12 mouse cellular contexts compared by ENCODE assay signal in genomic region chr10:70861131-70862021, GRCm38 (mm10).
DNase-seq lines count a peak whose midpoint lies in the region; ATAC-seq lines count a peak whose summit lies in the region.
"Had no signal": no experiment of that assay in that cellular context is flagged by ENCODE, and none has a peak within 500 bp of the region (broad histone marks: within the 10 kb centered on the region; RNA-seq: fewer than 3 reads in every experiment).

No protein-coding gene starts in this region.

- no peak overlapping the region for H3K9ac ChIP-seq in embryonic facial prominence, embryonic 14.5 days (ENCODE audit: low read depth, low read length)
- no peak overlapping the region for H3K9ac ChIP-seq in midbrain, embryonic 16.5 days (ENCODE audit: low read depth, low read length)
- H3K9ac ChIP-seq: heart, embryonic 13.5 days had no signal

- no peaks in the 10 kb centered on the region for H3K27me3 ChIP-seq in embryonic facial prominence, embryonic 14.5 days (replicated peaks; ENCODE audit: control insufficient read depth, insufficient read depth, low read length)
- no peaks in the 10 kb centered on the region for H3K27me3 ChIP-seq in embryonic facial prominence, embryonic 10.5 days (replicated peaks; ENCODE audit: low read depth, poor library complexity, severe bottlenecking)
- H3K27me3 ChIP-seq in midbrain, embryonic 16.5 days (ENCODE audit: control insufficient read depth, insufficient read depth, low read depth, low read length) = no peaks in the 10 kb centered on the region
- H3K27me3 ChIP-seq: heart, embryonic 13.5 days had no signal

- H3K9me3 ChIP-seq in embryonic facial prominence, embryonic 14.5 days (ENCODE audit: control insufficient read depth, low read length) = no peaks in the 10 kb centered on the region
- no peaks in the 10 kb centered on the region for H3K9me3 ChIP-seq in embryonic facial prominence, embryonic 10.5 days
- H3K9me3 ChIP-seq in midbrain, embryonic 16.5 days (replicated peaks; ENCODE audit: control insufficient read depth, low read length, poor library complexity, severe bottlenecking) = no peaks in the 10 kb centered on the region
- H3K9me3 ChIP-seq: heart, embryonic 13.5 days had no signal

- H3K4me2 ChIP-seq in embryonic facial prominence, embryonic 14.5 days (ENCODE audit: low read depth, low read length) = no peak overlapping the region
- H3K4me2 ChIP-seq in midbrain, embryonic 16.5 days (ENCODE audit: low read length) = peak overlapping the region; percentile 25; the same call in 1 of the 2 replicates
- H3K4me2 ChIP-seq: heart, embryonic 13.5 days had no signal

- no peaks in the 10 kb centered on the region for H3K36me3 ChIP-seq in embryonic facial prominence, embryonic 14.5 days (ENCODE audit: control insufficient read depth, insufficient read depth, low read length)
- H3K36me3 ChIP-seq in embryonic facial prominence, embryonic 10.5 days (replicated peaks) = no peaks in the 10 kb centered on the region
- no peaks in the 10 kb centered on the region for H3K36me3 ChIP-seq in midbrain, embryonic 16.5 days (ENCODE audit: control insufficient read depth, insufficient read depth, low read length)
- H3K36me3 ChIP-seq: heart, embryonic 13.5 days had no signal

- no peak overlapping the region for H3K27ac ChIP-seq in embryonic facial prominence, embryonic 14.5 days (replicated peaks; ENCODE audit: low read depth, low read length)
- no peak overlapping the region for H3K27ac ChIP-seq in embryonic facial prominence, embryonic 10.5 days (replicated peaks)
- peak overlapping the region; percentile 74 for H3K27ac ChIP-seq in midbrain, embryonic 16.5 days (ENCODE audit: low read length)
- H3K27ac ChIP-seq: heart, embryonic 13.5 days; kidney, postnatal 0 days had no signal

- no peaks in the 10 kb centered on the region for H3K4me1 ChIP-seq in embryonic facial prominence, embryonic 14.5 days (ENCODE audit: control insufficient read depth, insufficient read depth, low read length)
- H3K4me1 ChIP-seq in embryonic facial prominence, embryonic 10.5 days = peaks cover 12% of the 10 kb centered on the region; the same call in 1 of the 2 replicates
- peaks cover 20% of the 10 kb centered on the region for H3K4me1 ChIP-seq in midbrain, embryonic 16.5 days (ENCODE audit: control insufficient read depth, insufficient read depth, low read length)
- H3K4me1 ChIP-seq: heart, embryonic 13.5 days had no signal

- ATAC-seq in embryonic facial prominence, embryonic 14.5 days (ENCODE audit: low read depth) = peak; percentile 55
- ATAC-seq in midbrain, embryonic 16.5 days = peak; percentile 82

- WGBS in embryonic facial prominence, embryonic 14.5 days = 36% methylated on average over 10 of the region's 10 CpGs
- 56% methylated on average over 10 of the region's 10 CpGs for WGBS in embryonic facial prominence, embryonic 10.5 days
- 31% methylated on average over 10 of the region's 10 CpGs for WGBS in midbrain, embryonic 16.5 days

- DNase-seq in embryonic facial prominence, embryonic 14.5 days (ENCODE audit: low spot score) = peak; percentile 66
- no peak for DNase-seq in embryonic facial prominence, embryonic 10.5 days (ENCODE audit: low spot score)
- DNase-seq in embryo, embryonic 11 days = peak; percentile 48
- DNase-seq in layer of hippocampus, adult 18-20 months (ENCODE audit: low spot score in 2 of 2) = peak; percentile 41 to 75
- no peak for DNase-seq in kidney, postnatal 36 days
- no peak for DNase-seq in lung, postnatal 14 days
- no peak for DNase-seq in c-Kit-positive CD71-positive TER-119-positive erythroid progenitor cells, embryonic 14.5 days (ENCODE audit: low spot score)
- DNase-seq: cerebellum, adult 11 months; thymus, adult 18-20 months had no signal

- H3K4me3 ChIP-seq in embryonic facial prominence, embryonic 14.5 days (ENCODE audit: low read depth, low read length) = no peak overlapping the region
- H3K4me3 ChIP-seq in embryonic facial prominence, embryonic 10.5 days = no peak overlapping the region
- H3K4me3 ChIP-seq in midbrain, embryonic 16.5 days (ENCODE audit: low read depth, low read length) = no peak overlapping the region
- H3K4me3 ChIP-seq: heart, embryonic 13.5 days had no signal

Comparison
In these comparisons a context has a peak if more than half of its experiments do, and no peak if none do; other contexts are left out.
1. DNase-seq: peak in embryonic facial prominence, embryonic 14.5 days (single experiment), embryo, embryonic 11 days (single experiment) and layer of hippocampus, adult 18-20 months (2 of 2); none in embryonic facial prominence, embryonic 10.5 days (single experiment), kidney, postnatal 36 days (0 of 2), lung, postnatal 14 days (single experiment) and c-Kit-positive CD71-positive TER-119-positive erythroid progenitor cells, embryonic 14.5 days (single experiment).